ENCODE assay signal across 9 mouse cellular contexts in genomic region chr10:75589129-75589528, GRCm38 (mm10). TPM values are rescaled to one million over a fixed set of nuclear protein-coding genes. Genes with fewer than 3 reads are reported as not detected.
DNase-seq lines count a peak whose midpoint lies in the region; ATAC-seq and TF ChIP-seq lines count a peak whose summit lies in the region.
"Had no signal": no experiment of that assay in that cellular context is flagged by ENCODE, and none has a peak within 500 bp of the region (broad histone marks: within the 10 kb centered on the region; RNA-seq: fewer than 3 reads in every experiment).

TSS of gene Ggt5 (plus strand) at chr10:75589340.

- 26% methylated on average over 5 of the region's 5 CpGs for WGBS in hindbrain, postnatal 0 days
- WGBS in liver, embryonic 13.5 days (ENCODE audit: insufficient replicate concordance): 11% methylated on average over 5 of the region's 5 CpGs
- WGBS in stomach, embryonic 15.5 days: 6% methylated on average over 5 of the region's 5 CpGs

- peak within 1 kb of the TSS; percentile 16; the same call in 1 of the 2 replicates for H3K4me2 ChIP-seq in hindbrain, postnatal 0 days (ENCODE audit: low read depth, low read length)
- 0 out of 2 replicates have a peak within 1 kb of the TSS, but pooled peaks have one; percentile 1 for H3K4me2 ChIP-seq in liver, embryonic 13.5 days
- H3K4me2 ChIP-seq in stomach, embryonic 15.5 days: peak within 1 kb of the TSS; percentile 50

- no peak for ATAC-seq in hindbrain, postnatal 0 days
- ATAC-seq in liver, embryonic 13.5 days (ENCODE audit: low read depth): no peak
- ATAC-seq in stomach, embryonic 15.5 days (ENCODE audit: insufficient read depth, low FRiP score, low read depth): peak; percentile 34; the same call in 1 of the 2 replicates
- no peak for ATAC-seq in activated CD4-positive, CD25-positive, alpha-beta regulatory T cell, adult 4 months
- ATAC-seq: Patski had no signal

- H3K27me3 ChIP-seq in hindbrain, postnatal 0 days (ENCODE audit: insufficient read depth, low read length): no peaks in the 10 kb centered on the region
- H3K27me3 ChIP-seq in liver, embryonic 13.5 days: peaks cover 5% of the 10 kb centered on the region
- no peaks in the 10 kb centered on the region for H3K27me3 ChIP-seq in stomach, embryonic 15.5 days (replicated peaks)
- H3K27me3 ChIP-seq: Patski had no signal

- peak within 1 kb of the TSS; percentile 35; the same call in 1 of the 2 replicates for H3K4me3 ChIP-seq in layer of hippocampus, adult 2 months
- H3K4me3 ChIP-seq in hindbrain, postnatal 0 days (ENCODE audit: low read length): no peak within 1 kb of the TSS
- H3K4me3 ChIP-seq in liver, embryonic 13.5 days (replicated peaks): no peak within 1 kb of the TSS; the same call in 1 of the 2 replicates
- H3K4me3 ChIP-seq in stomach, embryonic 15.5 days (replicated peaks): peak within 1 kb of the TSS; percentile 20

- H3K9me3 ChIP-seq in hindbrain, postnatal 0 days (ENCODE audit: low read length): no peaks in the 10 kb centered on the region
- no peaks in the 10 kb centered on the region for H3K9me3 ChIP-seq in liver, embryonic 13.5 days (replicated peaks)
- H3K9me3 ChIP-seq in stomach, embryonic 15.5 days: no peaks in the 10 kb centered on the region

- H3K9ac ChIP-seq in hindbrain, postnatal 0 days (replicated peaks; ENCODE audit: low read length): no peak within 1 kb of the TSS
- no peak within 1 kb of the TSS for H3K9ac ChIP-seq in liver, embryonic 13.5 days
- H3K9ac ChIP-seq in stomach, embryonic 15.5 days: no peak within 1 kb of the TSS

- peaks cover 9% of the 10 kb centered on the region; the same call in 1 of the 2 replicates for H3K4me1 ChIP-seq in hindbrain, postnatal 0 days (ENCODE audit: insufficient read depth, low read length)
- H3K4me1 ChIP-seq in liver, embryonic 13.5 days (replicated peaks): peaks cover 22% of the 10 kb centered on the region; the same call in 1 of the 2 replicates
- peaks cover 28% of the 10 kb centered on the region for H3K4me1 ChIP-seq in stomach, embryonic 15.5 days

- no peak for DNase-seq in layer of hippocampus, adult 2 months (ENCODE audit: low spot score in 2 of 2)
- no peak for DNase-seq in layer of hippocampus, adult 9-11 months
- peak; percentile 36 for DNase-seq in adrenal gland, postnatal 25 days
- DNase-seq in gastrocnemius, postnatal 4 days (ENCODE audit: low spot score in 2 of 2): peak in 1 of 2 experiments; percentile 78
- DNase-seq in hindbrain, postnatal 0 days (ENCODE audit: low spot score): peak; percentile 75
- no peak for DNase-seq in liver, embryonic 13.5 days

- no peak for TF ChIP-seq CTCF in layer of hippocampus, adult 2 months (conservative IDR thresholded peaks at IDR 0.05)
- no peak for TF ChIP-seq CTCF in hindbrain, postnatal 0 days (IDR thresholded peaks at IDR 0.05; ENCODE audit: low read depth)

- peak within 1 kb of the TSS; percentile 59; the same call in 1 of the 2 replicates for H3K27ac ChIP-seq in layer of hippocampus, adult 2 months
- peak within 1 kb of the TSS; percentile 2; the same call in 1 of the 2 replicates for H3K27ac ChIP-seq in hindbrain, postnatal 0 days
- H3K27ac ChIP-seq in liver, embryonic 13.5 days: no peak within 1 kb of the TSS
- H3K27ac ChIP-seq in stomach, embryonic 15.5 days: peak within 1 kb of the TSS; percentile 83

- H3K36me3 ChIP-seq in hindbrain, postnatal 0 days (ENCODE audit: insufficient read depth, low read length): no peaks in the 10 kb centered on the region
- H3K36me3 ChIP-seq in liver, embryonic 13.5 days: no peaks in the 10 kb centered on the region
- no peaks in the 10 kb centered on the region for H3K36me3 ChIP-seq in stomach, embryonic 15.5 days

RNA-seq across cellular contexts. Expression of gene Ggt5, which starts in this region (rescaled TPM):
- 1 to 10 TPM; 2.3 TPM for total RNA-seq in layer of hippocampus, adult 2 months (2021)
- 5.9 and 6.8 TPM in 2 replicates for total RNA-seq in adrenal gland, postnatal 25 days (2021)
- 10 to 100 TPM; 10.8 to 13.1 TPM for total RNA-seq in gastrocnemius, postnatal 4 days (2021)
- total RNA-seq in hindbrain, postnatal 0 days (2014; rRNA removed): 2.8 and 3.4 TPM in 2 replicates
- 2.3 TPM in 2 replicates for polyA plus RNA-seq in hindbrain, postnatal 0 days (2015; fragmentation: Nextera tagmentation; extraction: Ambion mirVana)
- polyA plus RNA-seq in liver, embryonic 13.5 days (2015; fragmentation: Nextera tagmentation; extraction: Ambion mirVana): 0.52 and 0.59 TPM in 2 replicates
- polyA plus RNA-seq in stomach, embryonic 15.5 days (2015; fragmentation: Nextera tagmentation; extraction: Ambion mirVana): 7.0 and 7.2 TPM in 2 replicates
- under 1 TPM; 0.15 to 0.64 TPM for polyA plus RNA-seq in activated CD4-positive, CD25-positive, alpha-beta regulatory T cell, adult 4 months (2017; shearing (Covaris generic))
- polyA plus RNA-seq: Patski had no signal

Comparison
In these comparisons a context has a peak if more than half of its experiments do, and no peak if none do; other contexts are left out.
1. DNase-seq: peak in adrenal gland, postnatal 25 days (single experiment) and hindbrain, postnatal 0 days (single experiment); none in layer of hippocampus, adult 2 months (0 of 2), layer of hippocampus, adult 9-11 months (single experiment) and liver, embryonic 13.5 days (single experiment).
2. H3K4me3 ChIP-seq: peak in layer of hippocampus, adult 2 months (single experiment) and stomach, embryonic 15.5 days (single experiment); none in hindbrain, postnatal 0 days (single experiment) and liver, embryonic 13.5 days (single experiment).
3. Peak in every context shown above with its lines, with median percentiles within 50 percentile points of each other: H3K4me2 ChIP-seq.